Mouse (Mus musculus) thymus, adult 18-20 months (tissue): ENCODE results near the gene Rai14.
A peak's percentile ranks its signal among the peaks of the same experiment; 100 is the strongest.

Experiments used
- DNase-seq, 2 experiments: peaks; one replicate each; pipeline ENCODE4 v3.0.0; 2022; ENCODE audit warnings: mixed read lengths in 2 of 2

The Rai14 gene

DNA sequence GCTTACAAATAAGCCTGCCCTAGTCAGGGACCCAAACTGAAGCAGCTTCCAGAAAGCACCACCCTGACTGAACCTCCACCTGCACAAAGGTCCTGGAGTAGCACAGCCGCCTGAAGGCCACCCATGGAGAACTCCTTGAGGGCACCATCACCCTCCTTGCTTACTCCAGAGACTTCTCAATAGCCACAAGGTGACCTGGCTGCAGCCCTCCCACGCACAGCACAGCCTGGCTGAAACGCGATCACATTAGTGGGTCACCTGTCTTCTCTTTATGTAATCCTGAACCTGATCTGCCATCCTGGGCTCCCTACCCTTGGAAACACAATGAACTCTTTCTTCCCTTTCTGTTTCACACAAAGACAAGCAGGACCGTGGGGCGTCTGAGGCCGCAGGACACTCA lies 27.1 kb downstream of the Rai14 start:
- no peak for DNase-seq

DNA sequence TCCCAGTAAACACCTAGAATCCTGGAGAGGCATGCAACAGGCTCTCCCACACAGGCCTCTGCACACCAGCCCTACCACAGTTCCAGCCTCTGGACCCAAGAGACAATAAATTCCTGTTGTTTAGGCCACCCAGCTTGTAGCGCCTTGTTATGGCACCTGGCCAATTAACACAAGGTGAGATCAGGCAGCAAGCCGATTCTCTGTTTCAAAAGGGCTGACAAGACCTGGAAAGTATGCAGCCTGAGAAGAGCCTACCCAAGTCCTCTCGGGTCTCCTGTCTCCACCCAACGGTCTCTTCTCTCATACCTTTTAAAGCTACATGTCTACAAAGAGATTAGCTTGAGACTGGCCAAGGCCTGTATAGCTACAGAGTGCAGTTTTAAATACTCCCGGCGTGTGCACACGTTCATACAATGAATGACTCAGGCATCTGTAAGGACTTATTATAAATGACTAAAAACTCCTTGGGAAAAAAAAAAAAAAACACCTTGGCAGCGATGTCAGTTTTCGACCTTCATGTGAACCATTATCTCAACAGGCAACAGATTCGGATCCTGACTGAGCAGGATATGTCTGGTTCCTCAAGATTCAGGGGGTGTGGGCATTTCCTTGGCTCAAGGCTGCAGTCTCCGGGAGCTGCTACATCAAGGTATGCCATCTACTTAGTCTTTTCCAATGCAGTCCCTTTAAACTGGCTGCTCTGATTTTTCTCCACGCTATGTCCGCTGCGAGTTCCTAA lies 28.6 kb downstream of the Rai14 start:
- no peak for DNase-seq

DNA sequence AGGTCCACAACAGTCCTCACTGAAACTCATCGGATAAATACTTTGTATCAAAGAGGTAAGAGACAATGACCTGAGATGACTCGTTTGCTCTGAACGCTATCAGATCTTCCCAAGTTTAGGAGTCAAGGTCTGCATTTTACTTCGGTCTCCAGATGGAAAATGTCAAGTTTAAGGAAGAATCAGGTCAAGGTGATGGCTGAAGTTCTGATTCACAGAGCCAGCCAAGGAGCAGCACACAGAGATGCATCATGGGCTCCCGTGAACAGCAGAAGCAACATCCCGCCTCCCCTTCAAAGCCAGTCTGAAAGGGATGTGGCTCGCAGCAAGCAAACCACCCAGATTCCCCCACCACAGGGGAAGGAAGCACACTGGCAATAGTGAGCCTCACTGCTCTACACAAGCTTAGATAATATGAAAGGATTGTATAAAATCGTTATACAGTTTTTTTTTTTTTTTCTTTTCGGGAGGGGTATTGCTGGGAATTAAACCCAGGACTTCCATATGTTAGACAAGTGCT lies 30.7 kb downstream of the Rai14 start:
- DNase-seq = no peak

DNA sequence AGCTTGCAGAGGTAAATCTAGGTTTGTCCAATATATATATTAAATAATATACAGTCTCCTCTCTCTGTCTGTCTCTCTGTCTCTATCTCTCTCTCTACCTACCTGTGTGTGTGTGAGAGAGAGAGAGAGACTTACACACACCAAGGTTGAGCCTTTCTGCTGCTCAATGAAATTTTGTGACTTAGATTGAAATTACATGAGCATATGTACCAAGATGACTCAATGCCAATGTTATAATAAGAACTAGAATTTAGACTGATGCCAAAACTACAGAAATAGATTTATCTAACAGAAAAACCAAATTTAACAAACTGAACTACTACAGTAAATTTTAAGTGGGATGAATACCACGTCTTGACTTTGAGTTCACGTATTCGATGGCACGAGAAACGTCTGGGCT lies 33.9 kb downstream of the Rai14 start:
- DNase-seq = no peak

DNA sequence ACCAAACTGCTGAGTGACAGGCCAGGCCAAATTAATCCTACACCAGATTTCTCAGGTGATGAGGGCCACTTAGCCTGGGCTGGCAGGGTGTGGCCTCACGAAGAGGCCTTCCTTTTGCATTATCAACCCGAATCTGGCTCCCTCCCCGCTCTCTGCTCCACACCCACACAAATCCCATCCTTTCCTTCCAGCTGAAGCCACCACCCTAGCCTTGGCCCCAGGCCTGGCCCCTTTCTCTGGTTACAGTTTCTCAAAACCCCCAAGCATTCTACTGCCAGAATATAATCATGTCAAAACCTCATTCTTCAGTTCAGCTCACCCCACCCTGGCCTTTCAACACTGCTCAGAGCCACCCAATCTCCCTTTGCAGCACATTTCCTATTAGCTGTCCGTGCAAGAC lies 34.9 kb downstream of the Rai14 start:
- DNase-seq = no peak

DNA sequence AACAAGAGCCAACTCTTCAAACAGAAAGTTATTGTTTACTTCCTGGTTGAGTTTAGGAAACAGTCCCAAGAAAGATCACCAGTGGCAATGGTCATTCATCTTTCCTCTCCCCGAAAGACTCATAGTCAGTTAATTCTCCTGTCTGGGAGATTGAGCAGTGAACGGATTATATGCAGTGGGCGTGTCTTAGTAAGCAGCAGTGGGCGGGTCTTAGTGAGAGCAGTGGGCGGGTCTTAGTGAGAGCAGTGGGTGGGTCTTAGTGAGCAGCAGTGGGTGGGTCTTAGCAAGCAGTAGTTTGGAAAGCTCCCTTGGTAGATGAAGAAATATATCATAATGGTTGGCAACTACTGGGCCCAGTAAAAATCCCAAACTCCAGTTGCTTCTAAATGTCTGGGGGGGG lies 38.6 kb downstream of the Rai14 start:
- DNase-seq = no peak

DNA sequence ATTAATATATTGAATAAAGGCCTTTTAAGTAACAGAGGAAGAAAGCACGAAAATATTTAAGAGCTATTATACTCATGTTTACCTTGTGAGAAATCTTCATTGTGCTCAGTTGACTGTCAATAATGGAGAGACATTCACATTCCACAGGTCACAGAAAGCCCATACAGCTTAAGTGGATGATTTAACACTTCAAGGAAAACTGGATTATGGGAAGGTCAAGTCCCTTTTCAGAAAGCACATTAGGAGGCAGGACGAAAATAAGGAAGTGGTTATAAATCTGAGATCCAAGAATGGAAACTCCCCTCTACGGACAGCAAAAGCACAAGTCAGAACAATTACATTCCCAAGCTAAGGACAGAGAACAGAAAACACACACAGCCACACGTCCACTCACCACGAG lies 41.5 kb downstream of the Rai14 start:
- DNase-seq = no peak

DNA sequence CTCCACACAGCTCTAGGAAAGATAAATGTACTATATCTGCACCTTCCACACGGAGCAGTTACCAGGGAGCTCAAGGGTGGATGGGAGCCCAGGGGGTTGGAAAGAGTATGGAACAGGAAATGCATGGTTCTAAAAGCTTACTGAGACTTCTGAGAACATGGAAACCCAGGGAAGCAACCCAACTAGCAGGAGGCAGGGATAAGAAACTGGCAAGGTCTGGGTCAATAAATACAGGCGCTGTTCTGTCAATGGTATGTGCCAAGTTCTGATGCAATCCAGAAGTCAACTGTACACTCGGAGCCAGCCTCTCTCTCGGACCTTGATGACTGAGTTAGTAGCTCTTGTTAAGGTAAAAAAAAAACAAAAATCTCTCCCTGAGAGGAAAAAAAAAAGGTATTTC lies 42.6 kb downstream of the Rai14 start:
- no peak for DNase-seq

DNA sequence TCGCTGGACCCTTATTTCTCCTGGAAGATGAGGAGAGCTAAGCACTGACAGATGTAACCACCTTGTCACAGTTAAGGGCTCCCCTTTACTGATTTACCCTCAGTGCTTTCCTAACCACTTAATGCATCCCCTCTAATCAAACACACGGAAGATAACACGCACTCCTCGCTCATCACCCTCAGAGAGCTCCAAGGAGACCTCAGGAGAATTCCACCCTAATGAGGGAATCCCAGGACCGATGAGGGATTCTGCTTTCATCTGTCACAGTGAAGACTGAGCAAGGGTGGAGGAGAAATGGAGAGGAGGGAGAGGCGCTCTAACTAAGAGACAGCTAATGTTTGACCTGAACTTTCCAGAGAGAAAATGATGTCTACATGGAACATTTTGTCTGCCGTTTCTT lies 44.3 kb downstream of the Rai14 start:
- DNase-seq = no peak

DNA sequence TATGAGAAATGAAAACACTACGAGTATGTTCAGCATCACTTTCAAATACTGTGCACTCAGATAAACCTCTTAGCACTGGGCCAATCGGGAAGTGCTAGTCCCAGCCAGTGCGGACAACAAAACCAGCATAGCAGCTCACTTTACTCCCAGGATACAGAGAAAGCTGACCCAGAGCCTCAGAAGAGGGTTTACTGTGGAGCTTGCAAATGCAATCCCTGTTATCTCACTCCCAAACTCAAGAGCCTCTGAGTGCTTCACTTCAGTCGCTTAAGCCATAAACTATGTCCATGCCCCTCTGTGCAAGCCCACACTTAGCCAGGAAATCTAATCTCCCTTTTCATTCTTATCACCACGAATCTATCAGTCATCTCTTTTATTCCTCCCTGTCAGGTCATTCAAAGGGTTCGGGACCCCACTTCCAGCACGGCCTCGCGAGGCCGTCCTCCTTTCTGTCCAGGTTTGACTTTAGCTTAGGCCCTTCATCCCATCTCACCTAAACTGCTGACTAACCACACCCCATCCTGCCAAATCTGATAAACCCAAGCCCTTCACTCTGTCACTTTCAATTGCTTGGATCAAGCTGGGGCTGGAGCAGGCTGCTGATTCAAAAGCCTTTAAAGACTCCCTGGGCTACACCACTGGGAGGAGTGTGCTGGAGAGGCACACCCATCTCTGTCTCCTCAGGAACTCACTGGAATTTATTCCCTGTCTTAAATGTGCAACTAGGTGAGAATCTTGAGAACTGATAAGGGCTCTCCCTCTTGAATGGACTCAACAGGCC lies 46.1 kb downstream of the Rai14 start:
- DNase-seq = no peak

DNA sequence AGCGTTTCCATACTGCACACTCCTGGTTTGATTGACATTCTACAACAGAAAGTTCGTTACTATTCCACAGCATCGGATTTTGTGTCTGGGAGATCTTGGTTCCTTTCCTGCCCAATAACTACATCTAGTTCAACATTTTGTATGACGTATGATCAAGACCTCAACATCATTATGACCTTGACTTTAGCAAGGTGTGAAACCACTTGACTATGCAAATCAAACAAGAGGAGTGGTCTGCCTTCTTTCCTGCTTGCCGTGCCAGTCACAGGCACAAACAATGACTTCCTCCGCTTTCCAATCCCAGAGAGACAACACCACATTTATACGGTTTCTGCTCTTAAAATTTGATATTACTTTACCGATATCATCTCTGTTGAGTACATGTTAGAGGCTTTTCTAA lies 48.6 kb downstream of the Rai14 start:
- no peak for DNase-seq

DNA sequence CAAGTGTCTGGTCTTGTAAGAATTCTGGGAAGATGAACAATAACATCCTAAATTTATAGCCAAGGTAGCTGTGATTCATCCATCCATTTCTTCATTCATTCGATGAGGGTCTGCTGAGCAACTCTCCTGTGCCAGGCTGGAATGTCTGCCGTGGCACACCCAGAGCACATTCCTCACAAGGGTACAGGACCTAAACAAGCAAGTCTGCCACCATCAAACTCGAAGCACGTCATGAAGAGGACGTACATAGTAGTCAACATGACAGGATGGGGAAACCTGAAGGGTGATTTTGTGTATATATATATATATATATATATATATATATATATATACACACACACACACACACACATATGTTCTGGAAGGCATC lies 49.9 kb downstream of the Rai14 start:
- no peak for DNase-seq

DNA sequence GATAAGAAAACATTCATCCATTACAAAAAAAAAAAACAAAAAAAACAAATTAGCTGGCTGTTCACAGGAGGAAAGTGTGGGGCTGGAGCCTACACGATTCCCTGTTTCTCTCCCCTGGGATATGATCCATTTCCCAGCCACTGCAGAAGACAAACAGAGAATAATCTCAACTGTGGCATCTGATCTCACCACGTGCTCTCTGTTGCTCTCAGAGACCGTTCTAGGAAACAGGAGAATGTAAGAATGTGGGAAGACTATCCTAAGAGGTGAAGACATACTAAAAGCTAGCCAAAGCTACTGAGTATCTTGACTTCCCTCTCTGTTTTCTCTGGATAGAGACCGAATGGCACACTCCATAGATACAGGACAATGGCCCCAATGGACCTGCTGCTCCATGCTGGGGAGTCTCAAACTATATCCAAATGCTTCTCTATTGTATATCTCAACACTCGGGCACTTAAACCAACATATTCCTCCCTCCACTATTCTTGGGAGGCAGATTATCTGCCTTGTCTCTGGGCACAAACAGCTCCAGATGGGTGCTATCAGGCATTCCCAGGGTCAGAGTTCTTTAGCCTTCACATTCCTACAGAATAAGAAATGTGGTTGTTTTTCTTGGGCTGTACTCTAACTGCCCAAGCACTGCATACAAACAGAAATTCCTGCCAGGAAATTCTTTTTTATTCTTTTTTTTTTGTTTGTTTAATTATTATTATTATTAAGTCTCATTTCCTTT lies 50.5 kb downstream of the Rai14 start:
- no peak for DNase-seq

DNA sequence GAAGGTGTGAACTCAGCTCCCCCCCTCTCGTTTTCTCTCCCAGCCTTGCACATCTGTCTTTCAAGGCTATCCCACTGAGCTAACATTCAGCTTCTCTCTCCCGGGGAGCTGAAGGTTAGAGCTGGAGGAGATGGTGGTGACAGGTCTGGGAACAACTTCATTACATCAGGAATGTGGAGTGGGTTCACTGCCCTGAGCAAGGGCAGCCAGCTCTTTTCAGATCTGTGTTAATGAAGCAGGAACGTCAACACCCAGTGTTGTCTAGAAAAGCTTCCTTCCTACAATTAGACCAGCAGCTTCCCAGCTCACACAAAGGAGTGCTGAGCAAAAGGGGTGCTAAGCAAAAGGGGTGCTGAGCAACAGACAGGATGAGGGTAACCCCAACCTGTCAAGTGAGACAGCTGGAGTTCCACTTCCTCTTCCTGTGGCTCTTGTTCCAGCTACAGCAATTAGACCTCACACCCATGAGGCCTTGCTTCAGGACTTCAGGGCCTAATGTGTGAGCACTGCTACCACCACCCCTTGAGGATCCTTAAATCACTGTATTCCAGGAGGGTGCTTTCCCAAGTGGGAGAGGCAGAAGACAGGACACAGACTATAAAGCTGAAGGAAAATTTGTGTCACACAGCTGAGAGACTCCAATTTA lies 52.3 kb downstream of the Rai14 start:
- DNase-seq = peak; percentile 2 to 18

DNA sequence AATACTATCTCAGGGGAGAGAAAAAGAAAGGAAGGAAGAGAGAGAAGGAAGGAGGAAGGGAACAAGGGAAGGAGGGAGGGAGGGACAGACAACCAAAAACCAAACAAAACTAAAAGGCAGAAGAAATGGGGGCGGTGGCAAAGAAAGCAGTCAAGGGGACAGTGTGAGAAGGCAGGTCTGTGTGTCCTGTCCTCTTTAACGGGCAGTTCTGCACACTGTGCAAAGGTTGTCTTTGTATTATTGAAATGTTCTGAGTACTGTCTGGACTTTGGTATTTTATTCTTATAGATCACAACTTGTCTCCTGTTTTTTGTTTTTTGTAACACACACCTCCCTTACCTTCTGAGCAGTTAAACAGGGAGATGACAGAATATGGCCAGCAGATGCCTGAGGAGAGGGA lies 55.6 kb downstream of the Rai14 start:
- DNase-seq = no peak

DNA sequence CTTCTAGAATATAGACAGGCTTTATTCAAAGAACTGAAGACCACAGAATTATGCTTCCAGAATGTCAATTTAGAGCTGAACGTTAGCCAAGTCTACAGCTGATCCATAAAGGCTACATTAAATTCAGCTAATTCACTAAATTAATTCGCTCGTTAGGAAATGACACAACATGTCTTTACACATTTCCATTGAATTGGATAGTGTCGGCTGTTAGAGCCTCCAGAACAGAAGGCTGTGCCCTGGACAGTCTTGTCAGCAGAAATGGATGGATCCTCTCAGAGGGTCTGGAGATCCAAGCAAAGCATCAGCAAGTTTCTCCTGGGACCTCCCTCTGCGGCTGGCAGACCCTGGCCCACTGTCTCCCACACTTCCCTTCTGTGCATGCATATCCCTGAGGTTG lies 58.3 kb downstream of the Rai14 start:
- no peak for DNase-seq

DNA sequence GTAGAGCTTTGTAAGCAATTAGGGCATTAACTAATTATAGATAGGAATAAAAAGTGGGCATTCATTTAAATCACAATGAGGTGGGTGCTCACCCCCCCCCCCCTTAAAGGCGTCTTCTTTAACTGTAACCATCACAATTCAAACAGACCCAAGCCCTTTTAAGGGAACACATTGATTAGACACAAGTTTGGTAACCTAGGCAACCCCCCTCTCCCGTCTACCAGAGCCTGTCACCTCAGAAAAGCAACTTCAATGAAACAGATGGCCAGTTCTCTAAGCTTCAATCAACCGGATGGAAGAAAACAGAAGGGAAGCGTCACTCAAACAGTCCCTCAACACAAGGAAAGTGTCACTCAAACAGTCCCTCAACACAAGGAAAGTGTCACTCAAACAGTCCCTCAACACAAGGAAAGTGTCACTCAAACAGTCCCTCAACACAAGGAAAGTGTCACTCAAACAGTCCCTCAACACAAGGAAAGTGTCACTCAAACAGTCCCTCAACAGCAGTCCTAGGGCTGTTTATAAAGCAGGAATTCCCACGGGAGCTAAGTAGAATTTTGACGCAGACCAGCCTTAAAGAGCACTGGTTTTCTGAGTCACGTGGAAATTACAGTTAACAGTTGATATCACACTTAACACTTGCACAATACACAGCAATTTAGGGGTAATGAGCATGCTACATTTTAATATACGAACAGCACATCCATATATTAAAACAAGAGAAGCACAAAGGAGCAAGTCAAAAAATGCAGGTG lies 59.1 kb downstream of the Rai14 start:
- no peak for DNase-seq

DNA sequence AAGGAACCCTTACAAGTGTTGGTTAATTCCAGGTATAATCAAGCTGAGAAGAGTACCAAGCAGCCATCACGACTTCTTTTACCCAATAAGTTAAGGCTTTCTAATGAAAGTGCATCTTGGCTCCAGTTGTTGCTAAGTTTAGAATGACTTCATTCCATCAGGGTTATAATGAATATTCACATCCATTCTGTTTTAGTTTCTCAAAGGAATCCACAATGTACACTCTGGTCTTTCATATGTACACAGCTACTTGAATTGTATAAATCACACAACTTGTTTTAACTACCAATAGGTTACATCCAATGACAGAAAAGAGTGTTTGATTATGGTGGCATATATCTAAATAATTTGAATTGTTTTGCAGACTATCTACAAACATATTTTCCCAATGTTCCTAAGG lies 59.7 kb downstream of the Rai14 start:
- DNase-seq = no peak

DNA sequence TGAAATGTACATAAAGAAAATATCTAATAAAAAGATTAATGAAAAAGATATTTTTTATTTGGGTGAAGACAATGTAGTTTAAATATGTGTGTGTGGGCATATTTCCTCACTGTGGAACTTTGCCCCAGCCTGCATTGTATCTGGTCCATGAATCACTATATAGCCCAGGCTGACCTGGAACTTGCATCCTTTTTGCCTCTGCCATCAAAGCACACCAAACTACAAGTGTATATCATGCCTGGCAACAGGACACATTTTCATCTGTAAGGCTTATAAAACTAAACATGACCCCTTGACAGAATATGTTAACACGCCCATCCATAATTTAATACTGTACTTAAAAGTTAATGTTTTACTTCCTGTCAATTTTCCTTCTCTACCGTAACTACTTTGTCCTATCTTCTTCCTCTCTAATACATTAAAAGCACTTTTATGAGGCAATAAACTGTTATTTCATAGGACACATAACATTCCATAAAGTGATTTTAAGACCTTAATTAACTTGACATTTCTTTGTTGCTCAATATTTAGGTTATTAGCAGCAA lies 61.4 kb downstream of the Rai14 start:
- no peak for DNase-seq

DNA sequence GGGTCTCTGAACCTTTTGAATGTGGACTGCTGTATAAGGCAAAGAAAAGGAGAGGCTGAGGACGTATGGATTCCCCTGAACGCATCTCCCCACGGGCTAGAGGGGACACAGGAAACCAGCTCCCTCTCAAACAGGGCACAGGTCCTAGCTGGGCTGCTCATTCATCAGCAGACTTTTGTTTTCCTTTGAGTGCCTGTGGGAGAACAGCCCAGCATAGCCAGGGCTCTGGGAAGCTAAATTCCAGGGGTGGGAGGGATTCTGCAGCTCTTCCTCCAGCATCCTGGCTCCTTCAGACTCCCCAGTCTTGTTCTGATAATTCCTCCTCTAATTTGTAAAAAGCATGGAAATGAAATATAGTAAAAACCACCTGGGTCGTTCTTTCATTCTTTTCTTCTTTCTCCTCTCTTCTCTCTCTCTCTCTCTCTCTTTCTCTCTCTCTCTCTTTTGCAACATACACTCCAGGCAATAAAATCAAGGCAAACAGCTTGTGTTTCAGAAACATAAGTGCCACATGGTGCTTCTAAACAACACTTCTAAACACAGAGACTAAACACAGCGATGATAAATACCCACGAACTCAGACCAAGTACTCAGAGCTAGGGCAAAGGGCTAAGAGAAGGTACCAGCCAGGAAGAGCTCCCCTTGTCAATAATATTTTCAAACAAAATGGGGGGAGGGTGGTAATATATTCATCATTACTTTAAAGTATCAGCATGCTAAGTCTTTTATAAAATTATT lies 65.9 kb downstream of the Rai14 start:
- no peak for DNase-seq

DNA sequence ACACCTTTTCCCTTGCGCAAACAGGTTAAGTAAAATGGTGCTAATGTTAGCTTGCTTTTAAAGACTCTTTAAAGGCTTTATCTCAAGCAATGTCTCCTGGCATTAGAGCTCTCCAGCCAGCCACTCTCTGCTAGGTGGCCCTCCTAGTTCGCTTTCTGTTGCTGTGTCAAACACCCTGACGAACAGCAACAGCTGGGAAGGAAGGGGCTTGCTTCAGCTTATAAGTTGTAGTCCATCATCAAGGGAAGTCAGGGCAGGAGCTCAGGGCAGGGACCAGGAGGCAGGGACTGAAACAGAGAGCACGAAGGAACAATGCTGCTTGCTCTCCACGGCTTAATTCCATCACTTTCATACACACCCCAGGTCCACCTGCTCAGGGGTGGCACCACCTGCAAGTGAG lies 68.1 kb downstream of the Rai14 start:
- no peak for DNase-seq
